Mouse (Mus musculus): ENCODE measurements around the gene Socs5.

Gene Socs5

GRCm38 (mm10) chr17:87108507-87109292, 1.2 kb downstream of the Socs5 start:
- no peak for DNase-seq (ENCODE audit: low spot score in 2 of 2)

DNA sequence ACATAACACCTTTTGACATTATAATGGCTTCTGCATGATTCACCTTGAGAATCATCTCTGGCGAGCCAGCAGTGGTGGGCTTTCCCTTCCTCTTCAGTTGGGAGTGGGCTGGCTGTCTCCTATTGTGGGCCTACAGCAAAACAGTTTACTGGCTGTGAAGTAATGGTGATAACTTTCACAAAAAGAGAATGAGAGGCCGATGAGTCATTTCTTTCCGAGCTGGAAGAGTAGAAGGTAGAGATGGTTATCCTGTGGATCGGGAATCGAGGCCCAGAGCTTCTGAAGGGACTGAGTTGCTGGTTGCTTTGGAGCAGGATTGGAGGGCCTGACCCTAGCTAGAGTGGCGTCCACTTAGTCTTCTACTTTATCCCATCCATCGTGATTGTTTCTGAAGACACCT, 2.0 kb downstream of the Socs5 start:
- no peak for DNase-seq (ENCODE audit: low spot score in 2 of 2)

GRCm38 (mm10) chr17:87112852-87113592, 5.5 kb downstream of the Socs5 start:
- no peak for DNase-seq (ENCODE audit: low spot score in 2 of 2)

- no peak for DNase-seq (ENCODE audit: low spot score in 2 of 2)
Measured at GRCm38 (mm10) chr17:87115615-87116014, 8.1 kb downstream of the Socs5 start.

DNA sequence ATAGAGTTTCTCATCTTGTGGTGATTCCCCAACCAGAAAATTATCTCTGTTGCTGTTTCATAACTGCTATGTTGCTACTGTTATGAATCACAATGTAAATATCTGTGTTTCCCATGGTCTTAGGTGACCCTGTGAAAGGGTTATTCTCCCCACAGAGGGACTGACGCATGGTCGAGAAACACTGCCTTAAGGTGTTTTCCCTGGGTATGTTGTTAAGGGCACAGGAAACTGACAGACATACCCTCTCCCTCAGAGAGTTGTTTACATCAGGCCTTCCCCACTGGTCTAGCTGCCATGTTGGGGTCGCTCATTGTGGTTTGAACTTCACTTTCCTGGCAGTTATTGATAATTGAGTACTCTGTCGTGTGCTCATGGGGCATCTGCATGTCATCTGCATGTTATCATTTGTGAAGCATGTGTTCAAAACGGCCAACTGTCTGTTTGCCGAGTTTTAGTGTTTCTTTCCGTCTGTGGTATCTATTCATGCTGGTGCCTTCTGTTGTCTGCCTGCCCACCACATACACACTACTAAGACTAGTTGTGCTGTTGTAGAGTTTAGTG, 11.6 kb downstream of the Socs5 start:
- no peak for DNase-seq (ENCODE audit: low spot score in 2 of 2)

DNA sequence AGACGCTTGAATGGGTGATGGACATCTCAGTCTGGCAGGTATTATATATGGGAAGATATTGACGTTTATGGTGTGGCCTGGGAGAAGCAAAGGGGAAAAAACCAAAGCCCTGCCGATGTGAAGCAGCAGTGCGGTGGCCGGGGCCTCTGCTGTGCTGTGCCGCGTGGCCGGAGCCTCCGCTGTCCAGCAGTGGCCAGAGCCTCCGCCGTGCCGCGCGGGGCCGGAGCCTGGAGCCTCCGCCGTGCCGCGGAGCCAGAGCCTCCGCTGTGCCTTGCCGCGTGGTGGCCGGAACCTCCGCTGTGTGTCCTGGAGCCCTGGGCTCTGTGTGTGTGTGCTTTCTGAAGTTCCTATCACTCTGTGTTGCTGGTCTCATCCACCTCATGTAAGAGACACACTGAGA, 17.9 kb downstream of the Socs5 start:
- DNase-seq (ENCODE audit: low spot score in 2 of 2): no peak

DNA sequence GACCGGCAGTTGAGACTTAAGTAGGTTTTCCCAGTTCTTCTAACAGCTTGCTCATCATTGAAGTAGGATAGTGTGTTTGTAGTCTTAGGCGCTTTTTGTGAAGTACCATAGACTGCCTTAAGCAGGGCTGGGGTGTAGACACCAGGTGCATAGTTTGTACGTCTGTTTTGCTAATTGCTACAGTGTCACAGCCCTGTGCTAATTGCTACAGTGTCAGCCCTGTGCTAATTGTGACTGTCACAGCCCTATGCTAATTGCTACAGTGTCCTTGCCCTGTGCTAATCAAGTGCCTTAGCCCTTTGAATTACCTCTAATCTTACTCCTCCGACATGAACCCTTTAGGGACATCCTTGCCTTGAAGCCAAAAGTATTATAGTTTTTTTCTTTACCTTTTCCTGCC, 24.8 kb downstream of the Socs5 start:
- DNase-seq (ENCODE audit: low spot score in 2 of 2): no peak

DNA sequence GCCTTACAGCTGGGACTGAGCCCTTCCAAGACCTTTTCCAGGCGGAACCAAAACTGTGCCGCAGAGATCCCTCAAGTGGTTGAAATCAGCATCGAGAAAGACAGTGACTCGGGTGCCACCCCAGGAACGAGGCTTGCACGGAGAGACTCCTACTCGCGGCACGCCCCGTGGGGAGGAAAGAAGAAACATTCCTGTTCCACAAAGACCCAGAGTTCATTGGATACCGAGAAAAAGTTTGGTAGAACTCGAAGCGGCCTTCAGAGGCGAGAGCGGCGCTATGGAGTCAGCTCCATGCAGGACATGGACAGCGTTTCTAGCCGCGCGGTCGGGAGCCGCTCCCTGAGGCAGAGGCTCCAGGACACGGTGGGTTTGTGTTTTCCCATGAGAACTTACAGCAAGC, 26.3 kb downstream of the Socs5 start:
- DNase-seq (ENCODE audit: low spot score in 2 of 2): no peak

GRCm38 (mm10) chr17:87134631-87135030, 27.2 kb downstream of the Socs5 start:
- no peak for DNase-seq (ENCODE audit: low spot score in 2 of 2)

GRCm38 (mm10) chr17:87135741-87136140, 28.3 kb downstream of the Socs5 start:
- DNase-seq (ENCODE audit: low spot score in 2 of 2): no peak

- no peak for DNase-seq (ENCODE audit: low spot score in 2 of 2)
Measured at GRCm38 (mm10) chr17:87141188-87141935, 33.9 kb downstream of the Socs5 start.

DNA sequence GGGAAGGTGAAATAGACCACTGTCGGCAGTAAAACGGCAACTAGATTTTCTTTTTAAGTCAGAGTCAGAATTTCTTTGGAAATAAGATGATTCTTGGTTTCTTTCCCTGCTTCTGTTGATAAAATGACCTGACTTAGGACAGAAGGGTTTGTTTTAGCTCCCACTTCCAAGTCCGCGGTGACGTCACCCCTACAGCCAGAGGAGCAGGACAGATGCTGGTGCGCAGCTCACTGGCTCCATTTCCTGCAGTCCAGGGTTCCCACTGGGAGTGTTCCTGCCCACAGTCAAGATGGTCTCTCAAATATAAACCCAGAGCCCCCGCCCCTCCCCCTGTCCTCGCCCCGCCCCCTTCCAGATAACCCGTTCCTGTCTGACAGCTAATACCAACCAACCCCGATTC, 34.8 kb downstream of the Socs5 start:
- DNase-seq (ENCODE audit: low spot score in 2 of 2): peak in 1 of 2 experiments; percentile 18

- no peak for DNase-seq (ENCODE audit: low spot score in 2 of 2)
Measured at GRCm38 (mm10) chr17:87143186-87143585, 35.7 kb downstream of the Socs5 start.

GRCm38 (mm10) chr17:87146415-87147021, 39.0 kb downstream of the Socs5 start:
- no peak for DNase-seq (ENCODE audit: low spot score in 2 of 2)

DNA sequence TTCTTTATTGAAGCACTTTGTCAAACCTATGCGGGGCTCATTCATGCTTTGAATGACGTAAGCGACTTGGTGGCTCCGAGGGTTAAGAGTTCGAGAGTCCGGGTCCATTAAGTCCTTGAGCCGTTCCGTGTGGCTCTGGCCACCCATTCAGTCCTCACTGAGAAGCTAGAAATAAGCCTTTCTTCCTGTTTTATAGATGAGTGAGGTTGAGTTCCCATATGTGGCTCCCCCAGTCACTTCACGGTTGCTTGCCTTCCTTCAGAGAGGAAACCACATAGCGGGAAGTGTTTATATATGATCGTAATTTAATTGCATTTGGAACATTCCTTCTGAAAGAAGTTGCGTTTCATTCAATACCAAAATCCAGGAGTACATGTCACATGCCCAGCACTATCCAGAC, 42.3 kb downstream of the Socs5 start:
- DNase-seq (ENCODE audit: low spot score in 2 of 2): no peak

DNA sequence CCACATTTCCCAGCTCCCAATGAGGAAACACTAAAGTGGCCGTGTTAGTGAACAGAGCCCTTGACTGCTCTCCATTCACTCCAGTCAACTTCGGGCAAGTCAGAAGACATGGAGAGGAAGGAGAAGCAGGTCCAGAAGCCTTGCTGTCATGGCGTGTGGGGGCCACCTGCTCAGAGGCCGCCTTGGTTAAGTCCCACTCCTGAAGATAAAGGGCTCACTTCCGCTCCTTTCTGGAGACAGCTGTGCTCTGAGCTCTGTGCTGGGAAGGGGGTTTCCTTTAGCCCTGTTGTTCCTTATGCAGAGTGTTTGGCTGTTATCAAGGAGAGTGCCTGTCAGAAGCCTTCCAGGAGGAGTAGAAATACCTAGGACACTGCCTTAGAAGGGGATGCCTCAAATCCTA, 45.5 kb downstream of the Socs5 start:
- DNase-seq (ENCODE audit: low spot score in 2 of 2): no peak

- no peak for DNase-seq (ENCODE audit: low spot score in 2 of 2)
Measured at GRCm38 (mm10) chr17:87155664-87156063, 48.2 kb downstream of the Socs5 start.

GRCm38 (mm10) chr17:87157739-87158138, 50.3 kb downstream of the Socs5 start:
- DNase-seq (ENCODE audit: low spot score in 2 of 2): no peak

- DNase-seq (ENCODE audit: low spot score in 2 of 2): no peak
Measured at GRCm38 (mm10) chr17:87158597-87158996, 51.1 kb downstream of the Socs5 start.

GRCm38 (mm10) chr17:87160270-87160669, 52.8 kb downstream of the Socs5 start:
- no peak for DNase-seq (ENCODE audit: low spot score in 2 of 2)

DNA sequence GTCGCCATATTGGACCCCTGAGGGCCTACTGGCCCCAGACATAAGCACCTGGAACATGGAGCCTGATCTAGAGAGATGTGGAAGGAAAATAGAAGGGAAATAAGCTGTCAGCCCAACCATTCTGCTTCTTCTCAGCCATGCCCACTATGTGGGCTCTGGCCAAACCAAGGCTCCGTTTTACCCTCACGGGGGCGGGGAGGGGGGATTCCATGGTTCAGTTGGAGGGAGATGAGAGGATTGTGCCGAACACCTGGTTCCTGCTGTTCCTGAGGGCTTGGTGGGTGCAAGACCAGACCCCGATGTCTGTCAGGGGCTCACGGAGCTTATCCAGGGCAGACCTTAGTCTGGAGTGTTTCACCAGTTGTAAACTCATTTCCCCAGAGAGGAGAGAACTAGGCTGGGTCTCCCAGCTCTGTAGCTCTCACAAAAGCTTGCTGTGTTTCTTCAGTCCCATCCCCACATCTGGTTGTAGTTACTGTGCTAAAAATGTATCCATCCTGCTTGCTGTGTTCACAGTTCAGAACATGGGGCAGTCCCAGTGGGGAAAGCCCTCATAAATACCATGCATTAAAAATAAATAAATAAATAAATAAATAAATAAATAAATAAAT, 56.9 kb downstream of the Socs5 start:
- DNase-seq (ENCODE audit: low spot score in 2 of 2): no peak
